Mouse (Mus musculus) embryonic facial prominence, embryonic 14.5 days (tissue): Measurements from ENCODE around the gene St6galnac5. TPM values are rescaled to one million over a fixed set of nuclear protein-coding genes. Genes with fewer than 3 reads are reported as not detected.
A peak's percentile ranks its signal among the peaks of the same experiment; 100 is the strongest.

Source experiments
- ATAC-seq: fragments of 200-750 bp; cut with Nextera tagmentation; 2 replicates; pipeline ENCODE4 v1.8.0; 2017; ENCODE audit warnings: low read depth, moderate number of reproducible peaks, moderate TSS enrichment
- DNase-seq: peaks from one replicate; pipeline ENCODE4 v3.0.0-alpha.2; 2015; ENCODE audit warnings: low spot score
- H3K27ac ChIP-seq: fragments of 300-500 bp; sonication (generic); replicated peaks from 2 replicates; pipeline ENCODE4 v1.5.1; 2014; ENCODE audit warnings: low read depth, mild to moderate bottlenecking, low read length, moderate library complexity
- H3K27me3 ChIP-seq: fragments of 300-500 bp; sonication (generic); replicated peaks from 2 replicates; pipeline ENCODE4 v1.6.1; 2014; ENCODE audit warnings: low read length; ENCODE audit not compliant: control insufficient read depth, insufficient read depth
- H3K36me3 ChIP-seq: fragments of 300-500 bp; sonication (generic); 2 replicates; pipeline ENCODE4 v1.6.1; 2014; ENCODE audit warnings: low read length, mixed read lengths; ENCODE audit not compliant: control insufficient read depth, insufficient read depth
- H3K4me1 ChIP-seq: fragments of 300-500 bp; sonication (generic); 2 replicates; pipeline ENCODE4 v1.6.1; 2014; ENCODE audit warnings: antibody characterized with exemption, low read length; ENCODE audit not compliant: control insufficient read depth, insufficient read depth
- H3K4me2 ChIP-seq: fragments of 300-500 bp; sonication (generic); 2 replicates; pipeline ENCODE4 v1.6.1; 2014; ENCODE audit warnings: low read depth, mild to moderate bottlenecking, low read length, moderate library complexity, mixed read lengths
- H3K4me3 ChIP-seq: fragments of 300-500 bp; sonication (generic); 2 replicates; pipeline ENCODE4 v1.5.1; 2014; ENCODE audit warnings: low read depth, mild to moderate bottlenecking, low read length
- H3K9ac ChIP-seq: fragments of 300-500 bp; sonication (generic); 2 replicates; pipeline ENCODE4 v1.6.1; 2014; ENCODE audit warnings: low read depth, mild to moderate bottlenecking, low read length, moderate library complexity, mixed read lengths
- H3K9me3 ChIP-seq: fragments of 300-500 bp; sonication (generic); 2 replicates; pipeline ENCODE4 v1.6.1; 2016; ENCODE audit warnings: low read length; ENCODE audit not compliant: control insufficient read depth
- WGBS: fragments of 180-500 bp; shearing (Covaris S2); extraction: QIAGEN DNeasy Blood & Tissue Kit; methylation state at CpG from one replicate; pipeline ENCODE4 v1.1.7; 2014; 5-methylcytosine and 5-hydroxymethylcytosine counted together
- polyA plus RNA-seq: library from polyadenylated mRNA; unstranded; fragments of >200 nt; fragmentation: Nextera tagmentation; extraction: Ambion mirVana; gene quantifications from 2 replicates; pipeline ENCODE4 v1.2.1, GENCODE M21; 2014

Gene St6galnac5
- polyA plus RNA-seq: 1.1 and 1.2 TPM in 2 replicates

GRCm38 (mm10) chr3:152981988-152982387 is at the start of gene St6galnac5:
TSS of gene St6galnac5 (minus strand) at chr3:152982246.
- peak within 1 kb of the TSS; percentile 49 for H3K9ac ChIP-seq
- H3K27ac ChIP-seq: no peak within 1 kb of the TSS
- H3K36me3 ChIP-seq: no peaks in the 10 kb centered on the region
- ATAC-seq: 0 out of 2 replicates have a peak, but pooled peaks have one; percentile 50
- peak within 1 kb of the TSS; percentile 77 for H3K4me2 ChIP-seq
- WGBS: under 1% methylated on average over 14 of the region's 17 CpGs
- peak within 1 kb of the TSS; percentile 46 for H3K4me3 ChIP-seq
- no peaks in the 10 kb centered on the region for H3K9me3 ChIP-seq
- DNase-seq: peak; percentile 69
- H3K27me3 ChIP-seq: peaks cover 28% of the 10 kb centered on the region
- H3K4me1 ChIP-seq: peaks cover 8% of the 10 kb centered on the region; the same call in 1 of the 2 replicates

GRCm38 (mm10) chr3:153030756-153031155 is 48.7 kb upstream of the St6galnac5 start:
- H3K9ac ChIP-seq: no peak overlapping the region
- H3K4me1 ChIP-seq: no peaks in the 10 kb centered on the region
- no peak for DNase-seq
- H3K27me3 ChIP-seq: no peaks in the 10 kb centered on the region
- no peaks in the 10 kb centered on the region for H3K9me3 ChIP-seq
- H3K4me3 ChIP-seq: no peak overlapping the region
- H3K27ac ChIP-seq: no peak overlapping the region
- ATAC-seq: no peak
- H3K4me2 ChIP-seq: no peak overlapping the region
- WGBS: 93% methylated on average over 5 of the region's 5 CpGs
- no peaks in the 10 kb centered on the region for H3K36me3 ChIP-seq

GRCm38 (mm10) chr3:153024016-153024415 is 42.0 kb upstream of the St6galnac5 start:
- Histone ChIP-seq H3K4me1 (no peaks in the 10 kb centered on the region), H3K9ac (no peak overlapping the region), H3K27me3 (no peaks in the 10 kb centered on the region), H3K4me2 (no peak overlapping the region), H3K4me3 (no peak overlapping the region), H3K9me3 (no peaks in the 10 kb centered on the region), H3K36me3 (no peaks in the 10 kb centered on the region), H3K27ac (no peak overlapping the region)
- ATAC-seq: no peak
- WGBS: 80% methylated on average over 11 of the region's 11 CpGs
- no peak for DNase-seq

- H3K9ac ChIP-seq: no peak overlapping the region
- H3K4me2 ChIP-seq: no peak overlapping the region
- H3K27ac ChIP-seq: no peak overlapping the region
- 71% methylated on average over 10 of the region's 10 CpGs for WGBS
- no peaks in the 10 kb centered on the region for H3K27me3 ChIP-seq
- ATAC-seq: no peak
- H3K4me1 ChIP-seq: no peaks in the 10 kb centered on the region
- no peak overlapping the region for H3K4me3 ChIP-seq
- DNase-seq: peak; percentile 10
- no peaks in the 10 kb centered on the region for H3K36me3 ChIP-seq
- H3K9me3 ChIP-seq: no peaks in the 10 kb centered on the region
Observed at GRCm38 (mm10) chr3:153018051-153018450, 36.0 kb upstream of the St6galnac5 start.

GRCm38 (mm10) chr3:153016355-153016754 is 34.3 kb upstream of the St6galnac5 start:
- H3K27me3 ChIP-seq: no peaks in the 10 kb centered on the region
- H3K4me3 ChIP-seq: no peak overlapping the region
- H3K27ac ChIP-seq: no peak overlapping the region
- H3K36me3 ChIP-seq: no peaks in the 10 kb centered on the region
- no peaks in the 10 kb centered on the region for H3K4me1 ChIP-seq
- 49% methylated on average over 8 of the region's 8 CpGs for WGBS
- ATAC-seq (no peak), DNase-seq (no peak)
- no peak overlapping the region for H3K4me2 ChIP-seq
- H3K9me3 ChIP-seq: no peaks in the 10 kb centered on the region
- H3K9ac ChIP-seq: no peak overlapping the region

GRCm38 (mm10) chr3:153006893-153007292 is 24.8 kb upstream of the St6galnac5 start:
- no peak for DNase-seq
- 89% methylated on average over 6 of the region's 6 CpGs for WGBS
- Histone ChIP-seq H3K4me1 (no peaks in the 10 kb centered on the region), H3K4me2 (no peak overlapping the region), H3K4me3 (no peak overlapping the region), H3K27ac (no peak overlapping the region), H3K9ac (no peak overlapping the region), H3K9me3 (no peaks in the 10 kb centered on the region), H3K27me3 (no peaks in the 10 kb centered on the region), H3K36me3 (no peaks in the 10 kb centered on the region)
- no peak for ATAC-seq

GRCm38 (mm10) chr3:152998901-152999300 is 16.9 kb upstream of the St6galnac5 start:
- Histone ChIP-seq H3K36me3 (no peaks in the 10 kb centered on the region), H3K9ac (no peak overlapping the region), H3K9me3 (no peaks in the 10 kb centered on the region), H3K27ac (no peak overlapping the region), H3K4me3 (no peak overlapping the region), H3K4me1 (no peaks in the 10 kb centered on the region), H3K4me2 (no peak overlapping the region), H3K27me3 (no peaks in the 10 kb centered on the region)
- no peak for DNase-seq
- WGBS: 67% methylated on average over 5 of the region's 5 CpGs
- no peak for ATAC-seq

GRCm38 (mm10) chr3:152998106-152998505 is 16.1 kb upstream of the St6galnac5 start:
- no peaks in the 10 kb centered on the region for H3K27me3 ChIP-seq
- ATAC-seq (no peak), DNase-seq (no peak)
- no peaks in the 10 kb centered on the region for H3K9me3 ChIP-seq
- H3K4me1 ChIP-seq: no peaks in the 10 kb centered on the region
- no peak overlapping the region for H3K9ac ChIP-seq
- H3K4me2 ChIP-seq: no peak overlapping the region
- 33% methylated on average over 5 of the region's 5 CpGs for WGBS
- H3K4me3 ChIP-seq: no peak overlapping the region
- no peaks in the 10 kb centered on the region for H3K36me3 ChIP-seq
- H3K27ac ChIP-seq: no peak overlapping the region

GRCm38 (mm10) chr3:152993608-152994007 is 11.6 kb upstream of the St6galnac5 start:
- DNase-seq (no peak), ATAC-seq (no peak)
- Histone ChIP-seq H3K4me3 (no peak overlapping the region), H3K9ac (no peak overlapping the region), H3K27me3 (no peaks in the 10 kb centered on the region), H3K27ac (no peak overlapping the region), H3K36me3 (no peaks in the 10 kb centered on the region), H3K4me2 (no peak overlapping the region), H3K9me3 (no peaks in the 10 kb centered on the region), H3K4me1 (no peaks in the 10 kb centered on the region)
- 67% methylated on average over 5 of the region's 5 CpGs for WGBS
